Mouse (Mus musculus): ENCODE data around the gene Siah3.

Siah3 gene

GRCm38 (mm10) chr14:75519668-75520067 is 63.9 kb downstream of the Siah3 start:
- no peak for DNase-seq (ENCODE audit: low read depth, low spot score)

GRCm38 (mm10) chr14:75524648-75525047 is 68.9 kb downstream of the Siah3 start:
- DNase-seq (ENCODE audit: low read depth, low spot score): no peak

- DNase-seq (ENCODE audit: low read depth, low spot score): no peak
Observed at GRCm38 (mm10) chr14:75525376-75526145, 69.8 kb downstream of the Siah3 start.

DNA sequence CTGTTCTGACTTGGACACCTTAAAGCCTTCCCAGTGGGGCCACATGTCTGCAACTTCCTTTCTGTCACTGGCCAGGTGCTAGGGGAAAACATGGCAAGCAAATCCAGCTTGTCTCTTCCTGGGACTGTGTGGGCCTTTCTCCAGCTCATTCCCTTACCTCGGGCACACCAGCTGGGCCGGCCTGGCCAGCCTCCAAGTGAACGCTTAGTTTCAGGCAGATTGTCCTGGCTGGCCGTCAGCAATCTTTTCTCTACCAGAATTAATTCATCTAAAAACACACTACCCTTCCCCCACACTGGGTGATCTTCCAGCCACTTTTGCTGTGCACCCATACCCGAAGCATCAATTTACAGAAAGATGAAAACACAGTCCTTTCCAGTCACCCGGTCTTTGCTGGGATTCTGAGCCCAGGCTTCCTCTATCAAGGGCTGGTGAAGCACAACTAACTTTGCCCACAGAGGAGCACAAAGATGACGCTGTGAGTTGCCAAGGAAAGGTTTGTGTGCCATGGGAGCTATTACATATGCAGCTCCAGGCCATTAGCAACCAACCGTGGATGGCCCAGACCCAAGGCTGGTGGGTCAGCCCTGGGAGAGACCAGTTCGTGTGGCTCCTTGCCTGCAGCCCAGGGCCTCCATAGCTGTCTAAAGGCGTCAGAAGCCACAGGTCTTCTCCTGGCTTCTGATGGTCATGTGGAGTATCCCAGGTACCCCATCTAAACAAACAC is 71.8 kb downstream of the Siah3 start:
- no peak for DNase-seq (ENCODE audit: low read depth, low spot score)

- no peak for DNase-seq (ENCODE audit: low read depth, low spot score)
Observed at GRCm38 (mm10) chr14:75530815-75531353, 75.1 kb downstream of the Siah3 start.

DNA sequence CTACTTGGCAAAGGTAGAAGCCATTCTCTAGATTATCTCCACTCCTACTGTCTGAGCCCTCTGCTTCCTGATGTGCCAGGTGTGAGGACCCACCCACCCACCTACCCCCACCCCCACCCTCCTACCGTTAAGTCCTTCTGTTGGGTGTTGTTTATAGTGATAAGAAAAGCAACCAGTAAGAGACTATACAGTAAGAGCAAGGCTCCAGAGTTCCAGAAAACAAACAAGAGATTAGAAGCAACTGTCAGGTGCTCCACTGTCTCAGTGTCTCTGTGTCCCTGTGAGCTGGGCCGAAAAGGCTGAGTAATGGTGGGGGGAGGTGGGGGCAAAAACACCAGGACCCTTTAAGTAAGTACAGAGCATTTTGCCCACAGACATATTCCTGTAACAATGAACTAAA is 83.4 kb downstream of the Siah3 start:
- DNase-seq (ENCODE audit: low read depth, low spot score): no peak

DNA sequence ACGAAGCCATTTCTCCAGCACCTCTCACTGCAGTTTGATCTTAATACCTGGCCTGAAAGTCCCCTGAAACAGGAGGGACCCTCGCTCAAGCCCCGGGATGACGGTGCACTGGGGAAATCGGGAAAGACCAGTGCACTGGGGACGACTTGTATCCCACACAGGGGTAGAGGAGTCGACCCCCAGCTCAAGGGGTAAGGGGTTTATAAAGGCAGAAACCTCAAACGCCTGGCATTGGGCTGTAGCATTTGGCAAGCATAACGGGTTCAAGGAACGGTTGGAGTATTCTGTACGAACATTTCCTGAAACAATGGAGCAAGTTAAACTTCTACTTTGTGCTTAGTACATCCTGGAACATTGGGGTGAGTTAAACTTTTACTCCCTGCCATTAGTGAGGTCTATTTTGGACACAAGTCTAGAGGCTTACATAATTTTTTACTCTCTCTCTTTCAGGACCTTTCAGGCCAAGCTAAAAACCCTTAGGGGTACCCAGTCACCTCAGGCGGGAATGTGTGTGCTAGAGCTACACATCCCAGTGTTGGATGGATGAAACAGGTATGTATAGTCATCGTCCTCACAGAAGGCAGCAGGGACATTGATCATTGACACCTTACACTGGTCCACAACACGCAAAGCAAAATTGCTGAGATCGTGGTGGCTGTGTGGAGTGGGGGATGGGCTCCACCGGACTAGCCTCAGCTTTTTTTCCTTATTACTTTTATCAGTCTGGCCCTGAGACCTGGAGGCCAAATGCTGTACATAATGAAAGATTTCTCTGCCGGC is 84.6 kb downstream of the Siah3 start:
- no peak for DNase-seq (ENCODE audit: low read depth, low spot score)

DNA sequence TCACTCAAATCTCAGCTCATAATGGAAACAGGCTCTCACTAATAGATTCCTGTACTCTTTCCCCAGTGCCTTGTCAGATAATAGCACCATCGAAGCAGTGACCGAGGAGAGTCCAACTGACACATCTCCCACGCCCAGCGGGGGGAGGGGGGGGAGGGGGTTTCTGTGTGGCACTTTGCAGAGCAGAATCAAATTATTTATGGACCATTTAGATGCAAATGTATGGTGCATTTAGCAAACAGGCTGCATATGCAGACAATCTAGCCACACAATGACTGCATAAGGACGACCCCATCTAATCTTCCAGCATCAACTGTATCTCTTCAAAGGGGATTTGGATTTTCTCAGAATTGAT is 85.2 kb downstream of the Siah3 start:
- DNase-seq (ENCODE audit: low read depth, low spot score): peak; percentile 24

GRCm38 (mm10) chr14:75541731-75542130 is 85.9 kb downstream of the Siah3 start:
- peak; percentile 40 for DNase-seq (ENCODE audit: low read depth, low spot score)

GRCm38 (mm10) chr14:75561577-75562331 is 106.0 kb downstream of the Siah3 start:
- peak; percentile 27 for DNase-seq (ENCODE audit: low read depth, low spot score)

DNA sequence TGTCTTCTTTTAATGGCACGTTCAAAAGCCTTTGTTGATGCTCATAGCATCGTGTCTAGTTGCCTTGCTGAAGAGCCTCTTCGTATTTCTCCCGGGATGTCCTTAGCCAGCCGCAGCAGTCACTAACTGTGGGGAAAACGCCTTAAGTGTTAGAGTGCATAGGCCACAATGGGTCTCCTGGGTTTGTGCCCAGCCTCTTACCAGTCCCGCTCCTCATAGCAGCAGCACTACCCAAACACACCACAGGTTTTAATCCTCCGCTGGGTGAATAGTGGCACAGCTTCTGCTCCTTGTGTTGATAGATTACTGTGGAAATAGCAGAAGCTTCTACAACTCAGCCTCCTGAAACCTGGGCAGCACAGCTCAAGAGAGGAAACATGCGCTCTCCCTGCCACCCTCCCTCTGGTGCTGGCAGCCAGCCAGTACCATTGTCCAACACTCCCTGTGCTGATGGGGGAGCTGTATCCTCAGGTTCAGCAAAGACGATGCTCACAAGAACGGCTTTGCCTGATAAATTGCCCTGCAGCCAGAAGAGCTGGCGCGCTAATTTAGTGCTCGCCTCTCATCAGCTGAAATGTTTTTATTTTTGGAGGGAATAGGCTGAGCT is 109.9 kb downstream of the Siah3 start:
- no peak for DNase-seq (ENCODE audit: low read depth, low spot score)

GRCm38 (mm10) chr14:75566303-75566702 is 110.5 kb downstream of the Siah3 start:
- DNase-seq (ENCODE audit: low read depth, low spot score): no peak

- no peak for DNase-seq (ENCODE audit: low read depth, low spot score)
Observed at GRCm38 (mm10) chr14:75579010-75579409, 123.2 kb downstream of the Siah3 start.
